ENCODE assay signal across 8 mouse cellular contexts in the genomic region with DNA sequence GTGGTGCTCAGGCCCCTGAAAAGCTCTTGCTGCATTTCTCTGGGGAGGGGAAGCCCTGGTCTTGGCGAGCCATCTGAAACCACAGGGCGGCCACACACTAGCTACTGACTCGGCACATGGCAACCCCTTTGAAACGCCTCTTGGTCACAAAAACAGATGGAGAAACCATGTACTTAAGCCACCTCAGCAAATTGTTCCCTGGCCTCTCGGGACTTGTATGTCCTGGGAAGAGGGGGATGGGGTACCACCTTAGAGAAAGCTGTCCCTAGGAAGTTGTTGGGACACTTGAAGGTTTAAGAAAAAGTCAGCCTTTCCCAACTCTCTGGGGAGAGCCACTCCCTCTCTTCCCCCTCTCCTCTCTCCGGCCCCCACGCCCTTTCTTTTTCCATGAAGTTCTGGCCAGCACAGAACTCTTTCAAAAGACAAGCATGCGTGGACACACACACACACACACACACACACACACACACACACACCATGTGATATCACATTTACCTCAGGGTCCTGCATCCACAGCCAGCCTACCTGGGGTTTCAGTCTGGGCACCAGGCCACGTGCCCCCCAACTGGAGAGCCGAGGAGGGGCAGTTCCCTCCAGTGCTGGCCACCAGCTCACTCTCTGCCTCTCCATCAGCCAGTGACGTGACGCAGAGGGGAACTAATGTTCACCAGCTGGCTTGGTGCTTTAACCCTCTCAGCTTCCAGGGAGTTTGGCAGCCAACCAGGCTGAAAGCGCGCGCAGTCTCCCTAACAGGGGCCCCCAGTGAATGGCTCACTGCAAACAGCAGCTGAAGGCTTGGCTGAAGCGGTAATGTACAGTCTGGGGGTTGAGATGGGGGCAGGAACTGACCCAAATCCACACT.
DNase-seq lines count a peak whose midpoint lies in the region; ATAC-seq and TF ChIP-seq lines count a peak whose summit lies in the region.

No protein-coding gene starts in this region.

- ATAC-seq in frontal cortex, adult (ENCODE audit: low TSS enrichment): no peak
- ATAC-seq in forebrain, embryonic 11.5 days (replicated peaks; ENCODE audit: low FRiP score): peak; percentile 88
- ATAC-seq in heart, embryonic 16.5 days (replicated peaks; ENCODE audit: extremely low read depth, insufficient read depth, low FRiP score): peak; percentile 93
- ATAC-seq in erythroid progenitor cell, adult 5-6 weeks (replicated peaks; ENCODE audit: low FRiP score, poor library complexity, severe bottlenecking): no peak

- H3K4me3 ChIP-seq in forebrain, embryonic 11.5 days (ENCODE audit: low read depth, low read length): no peak overlapping the region
- peak overlapping the region; percentile 31 for H3K4me3 ChIP-seq in heart, embryonic 16.5 days (ENCODE audit: low read length)
- H3K4me3 ChIP-seq in layer of hippocampus, adult 2 months: no peak overlapping the region

- H3K27me3 ChIP-seq in forebrain, embryonic 11.5 days (ENCODE audit: control insufficient read depth, insufficient read depth, low read length): no peaks in the 10 kb centered on the region
- no peaks in the 10 kb centered on the region for H3K27me3 ChIP-seq in heart, embryonic 16.5 days (ENCODE audit: control insufficient read depth, insufficient read depth, low read length)

- H3K9ac ChIP-seq in forebrain, embryonic 11.5 days (ENCODE audit: low read length): peak overlapping the region; percentile 23; the same call in 1 of the 2 replicates
- H3K9ac ChIP-seq in heart, embryonic 16.5 days (ENCODE audit: low read length): peak overlapping the region; percentile 49

- 29% methylated on average over 16 of the region's 16 CpGs for WGBS in forebrain, embryonic 11.5 days
- 25% methylated on average over 16 of the region's 16 CpGs for WGBS in heart, embryonic 16.5 days

- no peaks in the 10 kb centered on the region for H3K9me3 ChIP-seq in forebrain, embryonic 11.5 days (ENCODE audit: control insufficient read depth, low read length)
- no peaks in the 10 kb centered on the region for H3K9me3 ChIP-seq in heart, embryonic 16.5 days (replicated peaks; ENCODE audit: control insufficient read depth, low read length)

- H3K27ac ChIP-seq in forebrain, embryonic 11.5 days (ENCODE audit: low read depth, low read length): peak overlapping the region; percentile 69
- H3K27ac ChIP-seq in heart, embryonic 16.5 days (ENCODE audit: low read length): peak overlapping the region; percentile 82
- H3K27ac ChIP-seq in layer of hippocampus, adult 2 months: no peak overlapping the region

- TF ChIP-seq CTCF in layer of hippocampus, adult 2 months (conservative IDR thresholded peaks at IDR 0.05): no peak

- DNase-seq in frontal cortex, postnatal 14 days (ENCODE audit: low spot score in 2 of 2): peak; percentile 22 to 29
- peak; percentile 82 for DNase-seq in forebrain, embryonic 11.5 days (ENCODE audit: low spot score)
- peak; percentile 35 to 38 for DNase-seq in layer of hippocampus, adult 2 months (ENCODE audit: low spot score in 2 of 2)
- peak; percentile 87 for DNase-seq in lung, postnatal 10 days
- peak; percentile 65 for DNase-seq in retina, postnatal 7 days (ENCODE audit: low read depth, low spot score)

- H3K36me3 ChIP-seq in forebrain, embryonic 11.5 days (ENCODE audit: control insufficient read depth, insufficient read depth, low read length): no peaks in the 10 kb centered on the region
- H3K36me3 ChIP-seq in heart, embryonic 16.5 days (ENCODE audit: control insufficient read depth, insufficient read depth): no peaks in the 10 kb centered on the region

- peak overlapping the region; percentile 28; the same call in 1 of the 2 replicates for H3K4me2 ChIP-seq in forebrain, embryonic 11.5 days (ENCODE audit: low read depth, low read length, severe bottlenecking)
- peak overlapping the region; percentile 56 for H3K4me2 ChIP-seq in heart, embryonic 16.5 days (ENCODE audit: low read depth, low read length)

- H3K4me1 ChIP-seq in forebrain, embryonic 11.5 days (replicated peaks; ENCODE audit: control insufficient read depth, insufficient read depth, low read length): peaks cover 19% of the 10 kb centered on the region
- peaks cover 36% of the 10 kb centered on the region for H3K4me1 ChIP-seq in heart, embryonic 16.5 days (ENCODE audit: control insufficient read depth, insufficient read depth, low read length)

Comparison
In these comparisons a context has a peak if more than half of its experiments do, and no peak if none do; other contexts are left out.
1. DNase-seq: peak in every context shown above with its lines; median percentile 87 in lung, postnatal 10 days; 82 in forebrain, embryonic 11.5 days; 65 in retina, postnatal 7 days; 36 in layer of hippocampus, adult 2 months; 26 in frontal cortex, postnatal 14 days.
2. ATAC-seq: peak in forebrain, embryonic 11.5 days (single experiment) and heart, embryonic 16.5 days (single experiment); none in frontal cortex, adult (single experiment) and erythroid progenitor cell, adult 5-6 weeks (single experiment).